Mouse (Mus musculus) heart, postnatal 0 days (tissue): ENCODE data around the gene B3gntl1. TPM values are rescaled to one million over a fixed set of nuclear protein-coding genes. Genes with fewer than 3 reads are reported as not detected.
A peak's percentile ranks its signal among the peaks of the same experiment; 100 is the strongest.

ENCODE experiments used
- ATAC-seq: fragments of 200-750 bp; cut with Nextera tagmentation; 2 replicates; pipeline ENCODE4 v1.8.0; 2017; ENCODE audit warnings: low read depth, moderate number of reproducible peaks, moderate library complexity; ENCODE audit not compliant: insufficient read depth
- DNase-seq: peaks from one replicate; pipeline ENCODE4 v3.0.0-alpha.2; 2016; ENCODE audit warnings: low spot score
- H3K27ac ChIP-seq: fragments of 300-500 bp; sonication (generic); 2 replicates; pipeline ENCODE4 v1.5.1; 2014; ENCODE audit warnings: low read depth, mild to moderate bottlenecking
- H3K27me3 ChIP-seq: fragments of 300-500 bp; sonication (generic); 2 replicates; pipeline ENCODE4 v1.6.1; 2014; ENCODE audit warnings: low read length, mixed read lengths; ENCODE audit not compliant: control insufficient read depth, insufficient read depth
- H3K36me3 ChIP-seq: fragments of 300-500 bp; sonication (generic); replicated peaks from 2 replicates; pipeline ENCODE4 v1.6.1; 2014; ENCODE audit warnings: low read length, mixed read lengths; ENCODE audit not compliant: control insufficient read depth, insufficient read depth
- H3K4me1 ChIP-seq: fragments of 300-500 bp; sonication (generic); 2 replicates; pipeline ENCODE4 v1.6.1; 2014; ENCODE audit warnings: antibody characterized with exemption; ENCODE audit not compliant: control insufficient read depth, insufficient read depth
- H3K4me2 ChIP-seq: fragments of 300-500 bp; sonication (generic); 2 replicates; pipeline ENCODE4 v1.6.1; 2014; ENCODE audit warnings: low read depth, mild to moderate bottlenecking, low read length, moderate library complexity
- H3K4me3 ChIP-seq: fragments of 300-500 bp; sonication (generic); 2 replicates; pipeline ENCODE4 v1.5.1; 2014; ENCODE audit warnings: low read depth, low read length
- H3K9ac ChIP-seq: fragments of 300-500 bp; sonication (generic); replicated peaks from 2 replicates; pipeline ENCODE4 v1.6.1; 2014; ENCODE audit warnings: low read depth, low read length, mixed read lengths
- H3K9me3 ChIP-seq: fragments of 300-500 bp; sonication (generic); replicated peaks from 2 replicates; pipeline ENCODE4 v1.6.1; 2016; ENCODE audit warnings: low read length; ENCODE audit not compliant: control insufficient read depth
- CTCF ChIP-seq: IDR thresholded peaks from 2 replicates; pipeline ENCODE4 v1.5.1; 2016; ENCODE audit warnings: antibody characterized with exemption, control low read depth, low read depth
- EP300 ChIP-seq: IDR thresholded peaks from 2 replicates; pipeline ENCODE4 v1.6.1; 2016; ENCODE audit warnings: antibody characterized with exemption, low read depth
- WGBS: fragments of 180-500 bp; shearing (Covaris S2); extraction: QIAGEN DNeasy Blood & Tissue Kit; methylation state at CpG from one replicate; pipeline ENCODE4 v1.1.7; 2014; 5-methylcytosine and 5-hydroxymethylcytosine counted together
- polyA plus RNA-seq: library from polyadenylated mRNA; unstranded; fragments of >200 nt; fragmentation: Nextera tagmentation; extraction: Ambion mirVana; gene quantifications from 2 replicates; pipeline ENCODE4 v1.2.1, GENCODE M21; 2015
- total RNA-seq: library from RNA; depleted of rRNA; stranded (reverse); fragments of >200 nt; gene quantifications from 2 replicates; pipeline ENCODE4 v1.2.3, GENCODE M21; 2014; ENCODE audit warnings: low replicate concordance; rRNA removed

Gene B3gntl1
- 1.6 and 4.3 TPM in 2 replicates for total RNA-seq
- 3.9 and 4.7 TPM in 2 replicates for polyA plus RNA-seq

DNA sequence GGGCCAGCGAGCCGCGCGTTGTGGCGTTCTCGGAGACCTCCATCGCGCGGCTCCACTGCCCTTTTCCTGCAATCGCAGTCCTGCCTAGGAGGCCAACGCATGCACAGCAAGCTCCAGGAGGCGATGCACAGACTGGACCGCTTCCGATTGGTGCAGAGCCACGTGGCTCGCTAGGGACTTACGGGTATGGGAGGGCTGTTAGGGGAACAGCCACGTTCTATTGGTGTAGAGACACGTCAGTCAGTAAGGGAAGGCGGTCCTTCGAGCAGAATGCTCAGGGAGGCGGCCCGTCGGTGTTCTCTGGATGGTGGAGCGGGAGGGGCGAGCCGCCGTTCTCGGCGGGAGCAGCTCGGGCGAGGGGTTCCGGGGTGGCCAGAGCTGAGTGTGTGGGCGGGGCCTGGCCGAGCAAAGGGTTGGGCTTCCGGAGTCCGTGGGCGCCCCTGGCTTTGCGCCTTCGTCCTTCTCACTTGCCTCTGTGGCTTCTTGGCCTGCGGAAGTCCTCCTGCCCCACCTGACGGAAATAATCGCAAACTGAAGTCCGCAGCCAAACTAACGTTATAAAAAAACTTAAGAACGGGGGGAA lies at the start of gene B3gntl1:
Gene B3gntl1, minus strand, starts transcription at position 164 of the 583 bp plus-strand sequence.
- H3K27me3 ChIP-seq = no peaks in the 10 kb centered on the region
- peak within 1 kb of the TSS; percentile 49 for H3K9ac ChIP-seq
- H3K4me1 ChIP-seq = 0 out of 2 replicates have a peak, but pooled peaks cover 4% of the 10 kb centered on the region
- peak within 1 kb of the TSS; percentile 88 for H3K27ac ChIP-seq
- ATAC-seq (peak; percentile 100), DNase-seq (peak; percentile 98)
- H3K9me3 ChIP-seq = 0 out of 2 replicates have a peak, but pooled peaks cover 4% of the 10 kb centered on the region
- peak within 1 kb of the TSS; percentile 81 for H3K4me2 ChIP-seq
- TF ChIP-seq CTCF (peak; percentile 28), EP300 (no peak)
- peaks cover 10% of the 10 kb centered on the region for H3K36me3 ChIP-seq
- H3K4me3 ChIP-seq = peak within 1 kb of the TSS; percentile 59
- under 1% methylated on average over 46 of the region's 46 CpGs for WGBS

DNA sequence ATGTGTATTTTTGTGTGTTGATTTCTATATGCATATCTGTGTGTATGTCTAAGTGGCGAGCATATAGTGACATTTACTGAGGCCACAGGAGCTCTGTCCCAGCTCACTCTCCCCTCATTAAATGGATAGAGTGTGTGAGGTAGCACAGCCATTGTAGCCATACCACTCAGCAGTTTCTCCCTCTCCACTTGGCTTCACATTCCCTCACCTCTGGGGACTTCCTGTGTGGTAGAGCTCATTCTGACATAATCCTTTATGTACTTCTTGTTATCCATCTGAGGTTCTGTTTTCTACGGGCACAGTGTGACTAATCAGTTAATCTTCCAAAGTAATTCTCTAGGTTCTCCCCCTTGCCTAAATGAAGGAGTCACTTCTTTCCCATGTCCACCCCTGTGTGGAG lies 49.5 kb upstream of the B3gntl1 start:
- DNase-seq = no peak
- Histone ChIP-seq H3K9me3 (no peaks in the 10 kb centered on the region), H3K4me3 (no peak overlapping the region), H3K27me3 (no peaks in the 10 kb centered on the region), H3K4me1 (no peaks in the 10 kb centered on the region), H3K27ac (no peak overlapping the region), H3K9ac (no peak overlapping the region), H3K4me2 (no peak overlapping the region), H3K36me3 (no peaks in the 10 kb centered on the region)
- WGBS = 75% methylated on average over 2 of the region's 2 CpGs
- TF ChIP-seq EP300 (no peak), CTCF (no peak)
- no peak for ATAC-seq

DNA sequence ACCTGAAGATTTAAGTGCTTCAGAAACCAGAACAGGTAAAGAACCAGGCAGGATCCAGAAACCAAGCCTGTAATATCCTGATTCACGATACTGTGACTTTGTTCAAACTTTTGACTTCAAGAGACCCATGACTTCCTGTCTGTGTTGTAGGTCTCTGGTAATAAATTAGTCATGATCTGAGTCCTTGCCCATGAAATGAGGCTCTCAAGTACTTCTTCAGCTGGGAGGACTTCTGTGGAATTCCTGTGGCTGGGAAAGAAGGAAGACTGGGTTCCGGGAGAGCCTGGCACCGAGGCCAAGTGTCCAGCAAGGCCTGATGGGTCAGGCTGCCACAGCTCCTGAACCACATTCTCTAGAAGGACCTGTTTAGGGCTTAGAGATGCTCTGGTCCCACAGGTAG lies 47.8 kb upstream of the B3gntl1 start:
- Histone ChIP-seq H3K9ac (no peak overlapping the region), H3K27me3 (no peaks in the 10 kb centered on the region), H3K4me3 (no peak overlapping the region), H3K4me1 (no peaks in the 10 kb centered on the region), H3K36me3 (peaks cover 13% of the 10 kb centered on the region), H3K9me3 (no peaks in the 10 kb centered on the region), H3K4me2 (no peak overlapping the region), H3K27ac (no peak overlapping the region)
- no peak for TF ChIP-seq CTCF
- DNase-seq (no peak), ATAC-seq (no peak)
- 79% methylated on average over 3 of the region's 3 CpGs for WGBS

DNA sequence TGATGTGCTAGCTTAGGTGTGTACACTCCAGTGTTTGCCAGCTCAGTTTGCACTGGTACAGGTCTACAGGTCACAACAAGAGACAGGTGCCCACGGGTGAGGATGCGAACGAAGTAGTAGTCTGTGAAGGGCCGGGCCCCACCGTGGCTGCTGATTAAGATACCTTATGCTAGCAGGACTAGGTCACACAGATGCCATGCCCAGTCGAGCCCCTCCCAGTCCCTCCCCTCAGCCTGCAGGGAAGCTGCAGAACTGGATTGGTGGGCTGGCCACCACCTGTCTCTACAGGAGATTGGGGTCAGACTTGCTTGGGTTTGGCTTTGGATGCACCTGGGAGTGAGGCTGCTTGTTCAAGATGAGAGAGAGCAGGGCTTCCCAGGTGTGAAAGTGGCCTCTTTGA lies 44.8 kb upstream of the B3gntl1 start:
- Histone ChIP-seq H3K27me3 (no peaks in the 10 kb centered on the region), H3K9ac (no peak overlapping the region), H3K4me1 (no peaks in the 10 kb centered on the region), H3K9me3 (no peaks in the 10 kb centered on the region), H3K4me3 (no peak overlapping the region), H3K27ac (no peak overlapping the region), H3K4me2 (no peak overlapping the region), H3K36me3 (peaks cover 25% of the 10 kb centered on the region)
- no peak for ATAC-seq
- no peak for TF ChIP-seq EP300
- TF ChIP-seq CTCF = no peak
- DNase-seq = no peak
- WGBS = 52% methylated on average over 6 of the region's 6 CpGs

DNA sequence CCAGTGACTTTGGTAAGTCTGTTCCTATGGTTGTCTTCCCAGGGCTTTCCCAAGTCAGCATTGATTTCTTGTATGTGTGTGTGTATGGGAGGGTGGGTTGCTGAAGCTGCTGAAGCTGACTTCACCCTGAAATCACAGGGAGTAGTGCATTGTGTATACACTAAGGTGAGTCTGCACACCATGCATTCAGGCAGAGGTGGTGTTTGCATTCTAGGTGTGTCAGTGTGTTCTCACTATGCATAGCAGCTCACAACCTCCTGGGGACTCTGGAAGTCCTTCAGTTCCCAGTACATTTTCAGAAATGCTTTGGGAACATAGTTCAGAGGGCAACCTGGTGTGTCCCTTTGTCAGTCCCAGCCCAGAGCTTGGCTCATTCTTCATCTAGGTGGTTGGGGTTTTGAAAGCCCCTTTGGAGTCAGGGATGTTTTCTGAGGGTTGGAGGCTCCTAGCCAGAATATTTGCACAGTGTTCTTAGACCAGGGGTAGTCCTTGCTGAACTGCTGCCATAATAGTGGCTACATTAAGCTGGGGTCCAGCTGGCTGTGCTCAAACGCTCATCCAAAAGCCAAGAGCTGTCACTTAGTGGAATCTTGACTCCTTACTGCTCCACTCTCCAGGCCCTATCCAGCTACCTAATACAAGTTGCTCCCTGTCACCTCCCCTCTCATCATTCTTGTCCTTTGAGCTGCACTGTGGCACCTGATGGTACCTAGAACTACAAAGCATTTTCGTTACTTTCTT lies 42.0 kb upstream of the B3gntl1 start:
- 79% methylated on average over 2 of the region's 2 CpGs for WGBS
- H3K4me1 ChIP-seq = no peaks in the 10 kb centered on the region
- no peak overlapping the region for H3K9ac ChIP-seq

More for the DNA sequence above, 42.0 kb upstream of the B3gntl1 start:
- Histone ChIP-seq H3K4me3 (no peak overlapping the region), H3K4me2 (no peak overlapping the region), H3K36me3 (peaks cover 25% of the 10 kb centered on the region), H3K9me3 (no peaks in the 10 kb centered on the region), H3K27ac (no peak overlapping the region), H3K27me3 (no peaks in the 10 kb centered on the region)
- DNase-seq (no peak), ATAC-seq (no peak)
- TF ChIP-seq CTCF (no peak), EP300 (no peak)
